Mouse (Mus musculus) CD8-positive naive resting alpha-beta T cell, adult 57 days (primary cell): ENCODE measurements around the gene Bag3. TPM values are rescaled to one million over a fixed set of nuclear protein-coding genes. Genes with fewer than 3 reads are reported as not detected.

Experiments
- total RNA-seq: library from RNA; stranded (reverse); gene quantifications from one replicate; pipeline ENCODE4 v1.2.4, GENCODE M21; 2023

Gene Bag3
- total RNA-seq: 10.5 TPM

DNA sequence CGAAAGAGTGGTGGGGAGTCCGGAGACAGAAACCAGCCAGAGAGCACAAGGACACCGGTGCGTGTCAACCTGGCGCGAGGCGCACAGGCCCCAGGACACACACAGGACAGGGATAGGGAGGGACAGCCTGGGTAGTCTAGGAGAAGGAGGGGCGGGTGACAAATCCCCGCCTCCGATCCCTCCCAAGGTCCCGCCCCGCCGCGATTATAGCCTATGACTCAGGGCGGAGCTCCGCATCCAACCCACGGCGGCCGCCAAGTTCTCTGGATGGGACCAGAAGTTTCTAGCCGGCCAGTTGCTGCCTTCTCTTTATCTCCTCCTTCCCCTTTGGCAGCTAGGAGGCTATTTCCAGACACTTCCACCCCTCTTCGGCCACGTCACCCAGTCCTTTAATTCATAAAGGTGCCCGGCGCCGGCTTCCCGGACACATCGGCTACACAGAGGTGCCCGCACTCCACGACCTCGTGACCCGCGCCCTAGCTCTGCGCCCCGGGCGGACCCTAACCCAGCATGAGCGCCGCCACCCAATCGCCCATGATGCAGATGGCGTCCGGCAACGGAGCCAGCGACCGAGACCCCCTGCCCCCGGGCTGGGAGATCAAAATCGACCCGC lies at the start of gene Bag3:
TSS of gene Bag3 (plus strand) at position 268 of the 613 bp plus-strand sequence.

Other genes with a start within 250 kb of the Bag3 start
- 27.6 TPM for gene BC017158, start 225.4 kb upstream of the Bag3 start, total RNA-seq
- gene Rgs10, start 104.9 kb upstream of the Bag3 start, total RNA-seq: 221 TPM
- gene Tial1, start 61.9 kb upstream of the Bag3 start, total RNA-seq: 125 TPM
- 18.9 TPM for gene Inpp5f, start 87.7 kb downstream of the Bag3 start, total RNA-seq
- 95.0 TPM for gene Mcmbp, start 216.9 kb downstream of the Bag3 start, total RNA-seq
- gene Sec23ip, start 221.3 kb downstream of the Bag3 start, total RNA-seq: 37.5 TPM